Comparison of ENCODE assay signal across 17 mouse cellular contexts in the genomic region with DNA sequence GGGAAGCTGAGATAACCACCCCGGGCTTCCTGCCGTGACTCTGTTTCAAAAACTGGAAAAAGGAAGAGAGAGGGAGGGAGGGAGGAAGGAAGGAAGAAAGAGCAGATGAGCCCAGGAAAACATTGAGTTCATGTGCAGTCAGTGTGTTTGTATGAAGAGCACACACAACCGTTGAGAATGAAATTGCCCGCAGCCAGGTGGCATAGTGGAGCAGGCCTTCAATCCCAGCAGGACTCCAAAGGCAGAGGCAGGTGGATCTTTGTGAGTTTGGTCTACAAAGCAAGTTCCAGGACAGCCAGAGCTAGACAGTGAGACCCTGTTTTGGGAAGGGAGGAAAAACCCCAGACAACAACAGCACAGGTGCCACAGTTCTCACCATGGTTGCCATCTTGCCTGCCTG. TPM values are rescaled to one million over a fixed set of nuclear protein-coding genes. Genes with fewer than 3 reads are reported as not detected.
DNase-seq lines count a peak whose midpoint lies in the region; ATAC-seq and TF ChIP-seq lines count a peak whose summit lies in the region.
"Had no signal": no experiment of that assay in that cellular context is flagged by ENCODE, and none has a peak within 500 bp of the region (broad histone marks: within the 10 kb centered on the region; RNA-seq: fewer than 3 reads in every experiment).

No protein-coding gene starts in this region.

- no peak overlapping the region for H3K4me3 ChIP-seq in cerebellum, adult 2 months (replicated peaks; ENCODE audit: insufficient read depth, low read depth, low read length)
- no peak overlapping the region for H3K4me3 ChIP-seq in intestine, postnatal 0 days (ENCODE audit: low read depth, low read length)
- no peak overlapping the region for H3K4me3 ChIP-seq in intestine, embryonic 15.5 days (replicated peaks)
- no peak overlapping the region for H3K4me3 ChIP-seq in lung, embryonic 14.5 days (ENCODE audit: low read depth, low read length)
- H3K4me3 ChIP-seq in cortical plate, adult 2 months (ENCODE audit: insufficient read depth, low read length): no peak overlapping the region
- no peak overlapping the region for H3K4me3 ChIP-seq in liver, postnatal 0 days (ENCODE audit: low read depth, low read length)
- H3K4me3 ChIP-seq: embryonic facial prominence, embryonic 13.5 days; forebrain, embryonic 13.5 days; heart, adult 2 months; heart, embryonic 15.5 days; hindbrain, embryonic 13.5 days had no signal

- ATAC-seq in intestine, postnatal 0 days: no peak
- no peak for ATAC-seq in intestine, embryonic 15.5 days
- no peak for ATAC-seq in lung, embryonic 14.5 days (ENCODE audit: insufficient read depth)
- no peak for ATAC-seq in liver, postnatal 0 days
- ATAC-seq: forebrain, embryonic 13.5 days had no signal

- H3K9me3 ChIP-seq in intestine, postnatal 0 days (ENCODE audit: control insufficient read depth): no peaks in the 10 kb centered on the region
- H3K9me3 ChIP-seq in intestine, embryonic 15.5 days: no peaks in the 10 kb centered on the region
- H3K9me3 ChIP-seq in lung, embryonic 14.5 days (ENCODE audit: low read depth, low read length): no peaks in the 10 kb centered on the region
- no peaks in the 10 kb centered on the region for H3K9me3 ChIP-seq in liver, postnatal 0 days (ENCODE audit: low read length)
- H3K9me3 ChIP-seq: embryonic facial prominence, embryonic 13.5 days; forebrain, embryonic 13.5 days; heart, embryonic 15.5 days; hindbrain, embryonic 13.5 days had no signal

- TF ChIP-seq CTCF in cerebellum, adult 2 months (IDR thresholded peaks at IDR 0.05; ENCODE audit: borderline replicate concordance, insufficient read depth, low read depth, low read length): 0 out of 2 replicates have a peak, but pooled peaks have one; percentile 20
- peak; percentile 20; the same call in 1 of the 2 replicates for TF ChIP-seq CTCF in intestine, postnatal 0 days (IDR thresholded peaks at IDR 0.05; ENCODE audit: low read depth)
- 0 out of 2 replicates have a peak, but pooled peaks have one; percentile 2 for TF ChIP-seq CTCF in lung, embryonic 14.5 days (IDR thresholded peaks at IDR 0.05; ENCODE audit: low read depth)
- peak; percentile 37; the same call in 1 of the 2 replicates for TF ChIP-seq CTCF in cortical plate, adult 2 months (IDR thresholded peaks at IDR 0.05; ENCODE audit: extremely low read depth, insufficient read depth, low read length)
- TF ChIP-seq CTCF in liver, postnatal 0 days (IDR thresholded peaks at IDR 0.05; ENCODE audit: low read depth): no peak

- H3K27ac ChIP-seq in cerebellum, adult 2 months (ENCODE audit: insufficient read depth, low read length): no peak overlapping the region
- no peak overlapping the region for H3K27ac ChIP-seq in intestine, postnatal 0 days (ENCODE audit: low read depth, low read length)
- no peak overlapping the region for H3K27ac ChIP-seq in intestine, embryonic 15.5 days
- no peak overlapping the region for H3K27ac ChIP-seq in lung, embryonic 14.5 days (ENCODE audit: low read depth)
- no peak overlapping the region for H3K27ac ChIP-seq in cortical plate, adult 2 months (ENCODE audit: insufficient read depth, low read length)
- no peak overlapping the region for H3K27ac ChIP-seq in liver, postnatal 0 days (ENCODE audit: low read depth)
- H3K27ac ChIP-seq: embryonic facial prominence, embryonic 13.5 days; forebrain, embryonic 13.5 days; heart, adult 2 months; heart, embryonic 15.5 days; hindbrain, embryonic 13.5 days had no signal

- no peak for TF ChIP-seq EP300 in liver, postnatal 0 days (IDR thresholded peaks at IDR 0.05; ENCODE audit: low read depth)

- no peak for DNase-seq in cerebellum, adult 2 months
- no peak for DNase-seq in cerebellum, adult 9-10 months
- DNase-seq in lung, embryonic 14.5 days: no peak
- no peak for DNase-seq in lung, postnatal 25 days (ENCODE audit: low spot score)
- no peak for DNase-seq in liver, postnatal 0 days
- DNase-seq: adrenal gland, postnatal 10 days; cerebellum, adult 11-12 months; heart, adult 2 months; heart, postnatal 14 days had no signal

- 59% methylated on average over 4 of the region's 4 CpGs for WGBS in cerebellum, adult 2 months
- WGBS in intestine, postnatal 0 days: 91% methylated on average over 4 of the region's 4 CpGs
- WGBS in intestine, embryonic 15.5 days: 88% methylated on average over 4 of the region's 4 CpGs
- WGBS in lung, embryonic 14.5 days: 86% methylated on average over 4 of the region's 4 CpGs
- WGBS in liver, postnatal 0 days (ENCODE audit: insufficient replicate concordance): 78% methylated on average over 4 of the region's 4 CpGs

- no peak overlapping the region for H3K9ac ChIP-seq in intestine, postnatal 0 days (ENCODE audit: low read depth, low read length)
- H3K9ac ChIP-seq in intestine, embryonic 15.5 days: no peak overlapping the region
- no peak overlapping the region for H3K9ac ChIP-seq in lung, embryonic 14.5 days
- no peak overlapping the region for H3K9ac ChIP-seq in liver, postnatal 0 days (replicated peaks)
- H3K9ac ChIP-seq: embryonic facial prominence, embryonic 13.5 days; heart, embryonic 15.5 days; hindbrain, embryonic 13.5 days had no signal

- no peak for TF ChIP-seq POLR2A in cerebellum, adult 2 months (IDR thresholded peaks at IDR 0.05; ENCODE audit: borderline replicate concordance, insufficient read depth, low read length)
- TF ChIP-seq POLR2A in cortical plate, adult 2 months (IDR thresholded peaks at IDR 0.05; ENCODE audit: extremely low read depth, insufficient read depth, low read length): no peak

- H3K4me2 ChIP-seq in intestine, postnatal 0 days (replicated peaks; ENCODE audit: low read depth): no peak overlapping the region
- H3K4me2 ChIP-seq in intestine, embryonic 15.5 days (replicated peaks): no peak overlapping the region
- H3K4me2 ChIP-seq in lung, embryonic 14.5 days: no peak overlapping the region
- H3K4me2 ChIP-seq in liver, postnatal 0 days (ENCODE audit: low read depth, low read length): no peak overlapping the region
- H3K4me2 ChIP-seq: embryonic facial prominence, embryonic 13.5 days; forebrain, embryonic 13.5 days; heart, embryonic 11.5 days; heart, embryonic 15.5 days; hindbrain, embryonic 13.5 days had no signal

- H3K27me3 ChIP-seq in cerebellum, adult 2 months (ENCODE audit: control insufficient read depth, insufficient read depth, low read length): no peaks in the 10 kb centered on the region
- no peaks in the 10 kb centered on the region for H3K27me3 ChIP-seq in intestine, postnatal 0 days (replicated peaks; ENCODE audit: control insufficient read depth, insufficient read depth, low read length)
- H3K27me3 ChIP-seq in intestine, embryonic 15.5 days (replicated peaks): no peaks in the 10 kb centered on the region
- H3K27me3 ChIP-seq in lung, embryonic 14.5 days (ENCODE audit: insufficient read depth, low read length): no peaks in the 10 kb centered on the region
- no peaks in the 10 kb centered on the region for H3K27me3 ChIP-seq in liver, postnatal 0 days (ENCODE audit: insufficient read depth, low read length)
- H3K27me3 ChIP-seq: embryonic facial prominence, embryonic 13.5 days; forebrain, embryonic 13.5 days; heart, embryonic 15.5 days; hindbrain, embryonic 13.5 days had no signal

- peaks cover 51% of the 10 kb centered on the region for H3K4me1 ChIP-seq in cerebellum, adult 2 months (ENCODE audit: control insufficient read depth, insufficient read depth, low read length)
- H3K4me1 ChIP-seq in intestine, postnatal 0 days (replicated peaks; ENCODE audit: control insufficient read depth, insufficient read depth, low read length): no peaks in the 10 kb centered on the region
- H3K4me1 ChIP-seq in intestine, embryonic 15.5 days (replicated peaks): no peaks in the 10 kb centered on the region
- H3K4me1 ChIP-seq in lung, embryonic 14.5 days (ENCODE audit: insufficient read depth): no peaks in the 10 kb centered on the region
- H3K4me1 ChIP-seq in cortical plate, adult 2 months (ENCODE audit: control insufficient read depth, insufficient read depth, low read length): peaks cover 11% of the 10 kb centered on the region
- no peaks in the 10 kb centered on the region for H3K4me1 ChIP-seq in liver, postnatal 0 days (ENCODE audit: insufficient read depth)
- H3K4me1 ChIP-seq: embryonic facial prominence, embryonic 13.5 days; heart, embryonic 15.5 days had no signal

- peaks cover 91% of the 10 kb centered on the region for H3K36me3 ChIP-seq in intestine, postnatal 0 days (ENCODE audit: control insufficient read depth, insufficient read depth)
- peaks cover 27% of the 10 kb centered on the region for H3K36me3 ChIP-seq in intestine, embryonic 15.5 days
- H3K36me3 ChIP-seq in lung, embryonic 14.5 days (ENCODE audit: insufficient read depth): peaks cover 71% of the 10 kb centered on the region
- H3K36me3 ChIP-seq in liver, postnatal 0 days (replicated peaks; ENCODE audit: insufficient read depth, low read length): peaks cover 25% of the 10 kb centered on the region

RNA-seq across cellular contexts. Expression of gene Gm6583, which starts 11.5 kb away (rescaled TPM):
- not detected in 2 replicates for polyA plus RNA-seq in cerebellum, adult 2 months (2012; rRNA removed)
- polyA plus RNA-seq in intestine, postnatal 0 days (2015; fragmentation: Nextera tagmentation; extraction: Ambion mirVana): 0.12 TPM in 1 of 2 replicates, not detected in the other
- polyA plus RNA-seq in intestine, embryonic 15.5 days (2015; fragmentation: Nextera tagmentation; extraction: Ambion mirVana): 0.16 and 0.23 TPM in 2 replicates
- polyA plus RNA-seq in lung, embryonic 14.5 days (2014; fragmentation: Nextera tagmentation; extraction: Ambion mirVana): 0.16 and 0.26 TPM in 2 replicates
- 0.04 and 0.13 TPM in 2 replicates for polyA plus RNA-seq in cortical plate, adult 2 months (2012; rRNA removed)
- 0.16 and 0.17 TPM in 2 replicates for polyA plus RNA-seq in liver, postnatal 0 days (2015; fragmentation: Nextera tagmentation; extraction: Ambion mirVana)

RNA-seq across cellular contexts. Expression of gene Hps4, which starts 24.5 kb away (rescaled TPM):
- polyA plus RNA-seq in cerebellum, adult 2 months (2012; rRNA removed): 47.4 and 54.5 TPM in 2 replicates
- 28.8 and 37.3 TPM in 2 replicates for polyA plus RNA-seq in intestine, postnatal 0 days (2015; fragmentation: Nextera tagmentation; extraction: Ambion mirVana)
- polyA plus RNA-seq in intestine, embryonic 15.5 days (2015; fragmentation: Nextera tagmentation; extraction: Ambion mirVana): 38.7 and 41.8 TPM in 2 replicates
- 27.0 and 30.3 TPM in 2 replicates for polyA plus RNA-seq in lung, embryonic 14.5 days (2014; fragmentation: Nextera tagmentation; extraction: Ambion mirVana)
- polyA plus RNA-seq in cortical plate, adult 2 months (2012; rRNA removed): 47.2 and 53.5 TPM in 2 replicates
- polyA plus RNA-seq in liver, postnatal 0 days (2015; fragmentation: Nextera tagmentation; extraction: Ambion mirVana): 11.5 and 12.5 TPM in 2 replicates

RNA-seq across cellular contexts. Expression of gene Srrd, which starts 24.5 kb away (rescaled TPM):
- polyA plus RNA-seq in cerebellum, adult 2 months (2012; rRNA removed): 56.6 and 61.3 TPM in 2 replicates
- 15.4 and 19.0 TPM in 2 replicates for polyA plus RNA-seq in intestine, postnatal 0 days (2015; fragmentation: Nextera tagmentation; extraction: Ambion mirVana)
- polyA plus RNA-seq in intestine, embryonic 15.5 days (2015; fragmentation: Nextera tagmentation; extraction: Ambion mirVana): 32.2 and 35.4 TPM in 2 replicates
- 42.3 and 51.0 TPM in 2 replicates for polyA plus RNA-seq in lung, embryonic 14.5 days (2014; fragmentation: Nextera tagmentation; extraction: Ambion mirVana)
- 61.9 and 64.7 TPM in 2 replicates for polyA plus RNA-seq in cortical plate, adult 2 months (2012; rRNA removed)
- polyA plus RNA-seq in liver, postnatal 0 days (2015; fragmentation: Nextera tagmentation; extraction: Ambion mirVana): 9.4 and 10.6 TPM in 2 replicates

RNA-seq across cellular contexts. Expression of gene Asphd2, which starts 27.3 kb away (rescaled TPM):
- 87.9 and 92.7 TPM in 2 replicates for polyA plus RNA-seq in cerebellum, adult 2 months (2012; rRNA removed)
- 3.1 and 4.6 TPM in 2 replicates for polyA plus RNA-seq in intestine, postnatal 0 days (2015; fragmentation: Nextera tagmentation; extraction: Ambion mirVana)
- polyA plus RNA-seq in intestine, embryonic 15.5 days (2015; fragmentation: Nextera tagmentation; extraction: Ambion mirVana): 8.5 and 10.1 TPM in 2 replicates
- 5.6 and 8.0 TPM in 2 replicates for polyA plus RNA-seq in lung, embryonic 14.5 days (2014; fragmentation: Nextera tagmentation; extraction: Ambion mirVana)
- 181 and 198 TPM in 2 replicates for polyA plus RNA-seq in cortical plate, adult 2 months (2012; rRNA removed)
- polyA plus RNA-seq in liver, postnatal 0 days (2015; fragmentation: Nextera tagmentation; extraction: Ambion mirVana): 0.21 TPM in 1 of 2 replicates, not detected in the other

RNA-seq across cellular contexts. Expression of gene Tfip11, which starts 41.2 kb away (rescaled TPM):
- polyA plus RNA-seq in cerebellum, adult 2 months (2012; rRNA removed): 48.2 and 50.8 TPM in 2 replicates
- 13.6 and 14.3 TPM in 2 replicates for polyA plus RNA-seq in intestine, postnatal 0 days (2015; fragmentation: Nextera tagmentation; extraction: Ambion mirVana)
- polyA plus RNA-seq in intestine, embryonic 15.5 days (2015; fragmentation: Nextera tagmentation; extraction: Ambion mirVana): 25.5 and 26.2 TPM in 2 replicates
- polyA plus RNA-seq in lung, embryonic 14.5 days (2014; fragmentation: Nextera tagmentation; extraction: Ambion mirVana): 27.0 and 27.1 TPM in 2 replicates
- polyA plus RNA-seq in cortical plate, adult 2 months (2012; rRNA removed): 39.4 and 42.3 TPM in 2 replicates
- 6.7 and 8.0 TPM in 2 replicates for polyA plus RNA-seq in liver, postnatal 0 days (2015; fragmentation: Nextera tagmentation; extraction: Ambion mirVana)
